Mouse (Mus musculus) stomach, embryonic 14.5 days (tissue): ENCODE results near the gene Top2a. TPM values are rescaled to one million over a fixed set of nuclear protein-coding genes. Genes with fewer than 3 reads are reported as not detected.

Experiments used
- ATAC-seq: fragments of 200-750 bp; cut with Nextera tagmentation; 2 replicates; pipeline ENCODE4 v1.8.0; 2017; ENCODE audit warnings: low read depth, moderate TSS enrichment; ENCODE audit not compliant: insufficient number of reproducible peaks, insufficient read depth, low FRiP score
- H3K27ac ChIP-seq: fragments of 300-500 bp; sonication (generic); 2 replicates; pipeline ENCODE4 v1.5.1; 2014; ENCODE audit warnings: mild to moderate bottlenecking, low read length, moderate library complexity, mixed read lengths
- H3K27me3 ChIP-seq: fragments of 300-500 bp; sonication (generic); 2 replicates; pipeline ENCODE4 v1.6.1; 2014; ENCODE audit warnings: low read length, control low read depth, mixed read lengths; ENCODE audit not compliant: control insufficient read depth, insufficient read depth
- H3K36me3 ChIP-seq: fragments of 300-500 bp; sonication (generic); 2 replicates; pipeline ENCODE4 v1.6.1; 2014; ENCODE audit warnings: mild to moderate bottlenecking, control low read depth, low read length, moderate library complexity, mixed read lengths; ENCODE audit not compliant: control insufficient read depth, insufficient read depth
- H3K4me1 ChIP-seq: fragments of 300-500 bp; sonication (generic); 2 replicates; pipeline ENCODE4 v1.6.1; 2014; ENCODE audit warnings: low read length, control low read depth, mixed read lengths; ENCODE audit not compliant: control insufficient read depth, insufficient read depth
- H3K4me2 ChIP-seq: fragments of 300-500 bp; sonication (generic); replicated peaks from 2 replicates; pipeline ENCODE4 v1.6.1; 2014; ENCODE audit warnings: low read depth, low read length, control low read depth
- H3K4me3 ChIP-seq: fragments of 300-500 bp; sonication (generic); 2 replicates; pipeline ENCODE4 v1.5.1; 2014; ENCODE audit warnings: low read depth, low read length, control low read depth
- H3K9ac ChIP-seq: fragments of 300-500 bp; sonication (generic); replicated peaks from 2 replicates; pipeline ENCODE4 v1.6.1; 2014; ENCODE audit warnings: low read depth, mild to moderate bottlenecking, control low read depth, low read length, moderate library complexity, mixed read lengths
- H3K9me3 ChIP-seq: fragments of 300-500 bp; sonication (generic); 2 replicates; pipeline ENCODE4 v1.6.1; 2016; ENCODE audit warnings: low read depth, low read length, control low read depth; ENCODE audit not compliant: control insufficient read depth
- WGBS: fragments of 180-500 bp; shearing (Covaris S2); extraction: QIAGEN DNeasy Blood & Tissue Kit; methylation state at CpG from one replicate; pipeline ENCODE4 v1.1.7; 2014; 5-methylcytosine and 5-hydroxymethylcytosine counted together
- polyA plus RNA-seq: library from polyadenylated mRNA; unstranded; fragments of >200 nt; fragmentation: Nextera tagmentation; extraction: Ambion mirVana; gene quantifications from 2 replicates; pipeline ENCODE4 v1.2.1, GENCODE M21; 2014

The Top2a gene
- 260 and 284 TPM in 2 replicates for polyA plus RNA-seq

DNA sequence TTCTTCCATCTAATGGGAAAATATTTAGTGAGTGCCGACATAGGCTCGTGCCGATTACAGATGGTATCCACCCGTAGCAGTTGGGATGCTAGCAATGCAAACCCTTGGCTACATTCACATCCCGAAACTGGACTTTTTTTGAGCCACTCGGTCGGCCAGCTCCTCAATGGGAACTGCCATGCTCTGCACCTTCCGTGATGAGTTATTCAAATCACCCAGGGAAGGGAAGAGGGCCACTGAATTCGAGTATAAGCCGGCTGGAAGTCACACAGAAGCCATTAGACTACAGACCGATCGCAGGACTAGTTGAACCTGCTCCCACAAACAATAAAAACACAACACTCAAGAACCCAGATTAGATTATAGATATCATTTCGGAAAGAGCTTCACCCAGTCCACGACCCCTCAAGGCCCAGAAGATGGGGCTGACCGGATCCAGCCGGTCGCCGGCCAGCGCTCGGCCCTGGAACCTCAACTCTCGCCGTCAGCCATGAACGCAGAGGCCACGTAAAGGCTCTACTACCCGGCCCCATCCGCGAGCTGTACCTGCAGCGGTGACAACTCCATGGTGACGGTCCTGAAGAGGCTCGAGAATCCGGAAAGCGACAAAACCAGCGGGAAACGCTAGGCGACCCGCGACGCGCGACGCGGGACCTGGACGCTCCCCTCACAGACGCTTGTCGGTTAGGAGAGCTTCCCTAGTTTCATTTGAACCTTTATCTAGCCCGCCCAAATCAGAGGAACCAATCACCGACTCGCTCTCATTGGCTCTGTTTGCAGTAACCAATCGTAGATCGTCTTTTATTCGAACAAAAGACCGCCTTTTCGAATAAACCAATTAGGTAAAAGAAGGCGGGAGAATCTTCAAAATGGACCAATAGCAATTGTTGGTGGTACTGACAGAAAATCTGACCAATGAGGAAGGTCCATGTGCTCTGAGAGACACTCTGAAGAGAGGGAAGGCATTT is at the start of gene Top2a:
Top2a (minus strand) TSS at position 690 of the 968 bp plus-strand sequence.
- ATAC-seq: peak; percentile 94
- peak within 1 kb of the TSS; percentile 75 for H3K4me3 ChIP-seq
- peaks cover 13% of the 10 kb centered on the region; the same call in 1 of the 2 replicates for H3K4me1 ChIP-seq
- H3K9ac ChIP-seq: peak within 1 kb of the TSS; percentile 80
- H3K36me3 ChIP-seq: peaks cover 27% of the 10 kb centered on the region
- H3K9me3 ChIP-seq: no peaks in the 10 kb centered on the region
- peak within 1 kb of the TSS; percentile 60 for H3K4me2 ChIP-seq
- peak within 1 kb of the TSS; percentile 86 for H3K27ac ChIP-seq
- H3K27me3 ChIP-seq: no peaks in the 10 kb centered on the region
- WGBS: under 1% methylated on average over 54 of the region's 54 CpGs

- H3K4me2 ChIP-seq: no peak overlapping the region
- no peak overlapping the region for H3K4me3 ChIP-seq
- no peaks in the 10 kb centered on the region for H3K36me3 ChIP-seq
- H3K9me3 ChIP-seq: no peaks in the 10 kb centered on the region
- no peak for ATAC-seq
- H3K27ac ChIP-seq: no peak overlapping the region
- H3K27me3 ChIP-seq: no peaks in the 10 kb centered on the region
- WGBS: 56% methylated on average over 5 of the region's 5 CpGs
- no peak overlapping the region for H3K9ac ChIP-seq
- H3K4me1 ChIP-seq: peaks cover 14% of the 10 kb centered on the region
Observed at GRCm38 (mm10) chr11:99073781-99074180, 49.8 kb upstream of the Top2a start.

- no peak overlapping the region for H3K4me2 ChIP-seq
- H3K9me3 ChIP-seq: no peaks in the 10 kb centered on the region
- H3K27ac ChIP-seq: peak overlapping the region; percentile 7; the same call in 1 of the 2 replicates
- H3K36me3 ChIP-seq: no peaks in the 10 kb centered on the region
- ATAC-seq: peak; percentile 35; the same call in 1 of the 2 replicates
- H3K9ac ChIP-seq: no peak overlapping the region
- 7% methylated on average over 6 of the region's 6 CpGs for WGBS
- peaks cover 10% of the 10 kb centered on the region for H3K4me1 ChIP-seq
- H3K4me3 ChIP-seq: no peak overlapping the region
- no peaks in the 10 kb centered on the region for H3K27me3 ChIP-seq
Observed at GRCm38 (mm10) chr11:99071866-99072265, 47.9 kb upstream of the Top2a start.

DNA sequence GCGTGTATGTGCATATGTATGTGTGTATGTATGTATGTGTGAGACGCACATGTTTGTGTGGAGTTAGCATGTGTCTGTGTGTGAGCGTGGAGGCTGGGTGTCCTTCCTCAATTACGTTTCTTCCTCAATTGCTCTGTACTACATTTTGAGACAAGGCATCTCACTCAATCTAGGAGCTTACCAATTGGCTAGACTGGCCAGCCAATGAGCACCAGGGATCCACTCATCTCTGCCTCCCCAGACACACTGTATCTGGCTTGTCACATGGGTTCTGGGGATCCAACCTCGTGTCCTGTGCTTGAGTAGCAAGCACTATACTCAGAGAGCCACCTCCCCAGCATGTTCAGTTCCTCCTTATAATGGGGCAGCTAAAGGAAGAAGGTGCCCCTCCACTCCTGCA is 44.5 kb upstream of the Top2a start:
- Histone ChIP-seq H3K9ac (no peak overlapping the region), H3K4me3 (no peak overlapping the region), H3K27ac (no peak overlapping the region), H3K4me1 (peaks cover 16% of the 10 kb centered on the region), H3K4me2 (no peak overlapping the region), H3K27me3 (no peaks in the 10 kb centered on the region), H3K36me3 (no peaks in the 10 kb centered on the region), H3K9me3 (no peaks in the 10 kb centered on the region)
- WGBS: 88% methylated on average over 5 of the region's 5 CpGs
- ATAC-seq: no peak

DNA sequence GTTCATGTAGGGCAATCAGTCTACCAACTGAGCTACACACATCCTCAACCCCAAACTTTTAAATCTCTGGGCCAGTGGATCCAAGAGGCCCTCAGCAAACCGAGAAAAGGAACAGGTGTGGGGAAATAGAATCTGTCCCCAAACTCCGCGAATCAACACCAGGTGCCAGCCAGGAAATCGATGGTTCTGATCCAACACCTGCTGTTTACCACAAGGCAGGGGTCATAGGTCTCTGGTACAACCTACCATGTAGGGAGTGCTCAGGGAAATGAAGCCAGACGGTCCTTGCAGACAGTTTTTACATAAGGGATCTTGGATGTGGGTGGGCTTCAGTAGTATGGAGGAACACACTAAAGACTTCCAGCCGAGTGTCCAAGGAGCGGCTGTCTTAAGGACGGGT is 43.6 kb upstream of the Top2a start:
- no peak overlapping the region for H3K9ac ChIP-seq
- no peaks in the 10 kb centered on the region for H3K36me3 ChIP-seq
- H3K27ac ChIP-seq: no peak overlapping the region
- H3K27me3 ChIP-seq: no peaks in the 10 kb centered on the region
- no peak for ATAC-seq
- 86% methylated on average over 8 of the region's 8 CpGs for WGBS
- no peak overlapping the region for H3K4me2 ChIP-seq
- H3K4me3 ChIP-seq: no peak overlapping the region
- peaks cover 16% of the 10 kb centered on the region for H3K4me1 ChIP-seq
- H3K9me3 ChIP-seq: no peaks in the 10 kb centered on the region

DNA sequence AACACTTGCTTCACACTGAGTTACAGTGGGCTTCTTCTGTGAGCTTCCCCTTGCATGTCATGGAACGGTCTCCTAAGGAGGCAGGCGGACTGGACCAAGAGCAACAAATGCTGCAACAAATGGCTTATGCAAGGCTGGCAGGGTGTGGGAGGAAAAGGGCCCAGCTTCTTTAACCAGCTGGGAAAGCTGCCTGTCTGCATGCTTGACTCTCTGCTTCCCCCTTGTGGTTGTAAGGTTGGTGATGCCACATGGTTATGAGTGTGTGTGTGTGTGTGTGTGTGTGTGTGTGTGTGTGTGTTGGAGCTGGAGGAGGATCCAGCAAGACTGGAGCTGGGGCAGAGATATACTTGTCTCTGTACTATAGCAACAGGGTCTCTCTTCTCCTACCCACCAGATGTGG is 42.0 kb upstream of the Top2a start:
- no peaks in the 10 kb centered on the region for H3K9me3 ChIP-seq
- H3K27me3 ChIP-seq: no peaks in the 10 kb centered on the region
- no peak overlapping the region for H3K4me3 ChIP-seq
- peaks cover 6% of the 10 kb centered on the region; the same call in 1 of the 2 replicates for H3K4me1 ChIP-seq
- 13% methylated on average over 2 of the region's 2 CpGs for WGBS
- H3K9ac ChIP-seq: no peak overlapping the region
- no peaks in the 10 kb centered on the region for H3K36me3 ChIP-seq
- H3K27ac ChIP-seq: peak overlapping the region; percentile 61
- ATAC-seq: peak; percentile 44
- H3K4me2 ChIP-seq: no peak overlapping the region

- peak overlapping the region; percentile 61; the same call in 1 of the 2 replicates for H3K27ac ChIP-seq
- H3K27me3 ChIP-seq: no peaks in the 10 kb centered on the region
- no peak for ATAC-seq
- WGBS: 60% methylated on average over 3 of the region's 3 CpGs
- H3K4me2 ChIP-seq: no peak overlapping the region
- no peaks in the 10 kb centered on the region for H3K36me3 ChIP-seq
- peaks cover 6% of the 10 kb centered on the region; the same call in 1 of the 2 replicates for H3K4me1 ChIP-seq
- no peaks in the 10 kb centered on the region for H3K9me3 ChIP-seq
- no peak overlapping the region for H3K4me3 ChIP-seq
- H3K9ac ChIP-seq: no peak overlapping the region
Observed at GRCm38 (mm10) chr11:99065353-99065752, 41.4 kb upstream of the Top2a start.

DNA sequence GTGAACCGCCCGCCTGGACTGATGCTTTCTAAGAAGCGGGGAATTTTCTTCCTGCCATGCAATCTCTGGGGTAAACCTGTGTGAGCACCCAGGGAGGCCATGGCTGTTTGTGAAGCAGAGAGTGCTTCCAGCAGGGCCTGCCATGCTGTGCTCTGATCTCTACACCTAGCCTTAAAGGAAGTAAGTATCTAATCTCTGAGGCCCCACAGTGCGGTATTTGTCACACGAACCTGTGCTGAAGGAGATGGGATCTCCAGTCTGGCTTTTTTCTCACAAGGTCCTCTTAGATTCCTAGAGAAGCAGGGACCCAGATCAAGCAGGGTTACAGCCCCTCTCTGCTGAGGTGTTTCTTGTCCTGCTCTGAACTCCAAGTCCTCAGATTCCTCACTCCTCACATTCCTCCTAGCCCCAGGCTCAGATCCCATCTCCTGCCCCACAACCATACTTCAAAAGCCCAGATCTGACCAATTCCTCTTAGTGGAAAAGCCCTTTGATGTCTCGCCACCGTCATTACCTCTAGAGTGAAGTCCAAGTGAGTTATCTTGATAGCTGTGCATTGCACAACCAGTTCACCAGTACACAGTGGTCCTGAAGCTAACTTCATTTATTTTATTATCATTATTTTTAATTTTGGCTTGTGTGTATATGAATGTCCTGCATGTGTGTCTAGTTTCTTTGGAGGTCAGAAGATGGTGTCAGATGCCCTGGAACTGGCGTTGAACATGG is 39.6 kb upstream of the Top2a start:
- Histone ChIP-seq H3K4me1 (peaks cover 9% of the 10 kb centered on the region; the same call in 1 of the 2 replicates), H3K27me3 (no peaks in the 10 kb centered on the region), H3K4me2 (no peak overlapping the region), H3K9me3 (no peaks in the 10 kb centered on the region), H3K36me3 (no peaks in the 10 kb centered on the region), H3K4me3 (no peak overlapping the region), H3K27ac (no peak overlapping the region), H3K9ac (no peak overlapping the region)
- no peak for ATAC-seq
- 39% methylated on average over 8 of the region's 8 CpGs for WGBS
